Mouse (Mus musculus): ENCODE measurements around the gene Fam178b. TPM values are rescaled to one million over a fixed set of nuclear protein-coding genes. Genes with fewer than 3 reads are reported as not detected.

Fam178b gene
- polyA plus RNA-seq, 1 experiment, result 0.29 TPM

GRCm38 (mm10) chr1:36547981-36548598 is 134.9 kb downstream of the Fam178b start:
- 49% methylated on average over 9 of the region's 9 CpGs for WGBS
- H3K4me1 ChIP-seq (ENCODE audit: control insufficient read depth, insufficient read depth, insufficient read length, low read length), result peaks cover 3% of the 10 kb centered on the region; the same call in 1 of the 2 replicates
- TF ChIP-seq POLR2A (IDR thresholded peaks at IDR 0.05; ENCODE audit: low read depth, low read length), result no peak
- no peak for TF ChIP-seq CTCF (IDR thresholded peaks at IDR 0.05; ENCODE audit: extremely low read depth, insufficient read length, insufficient replicate concordance, low read depth, low read length)
- H3K4me3 ChIP-seq (ENCODE audit: low read depth, low read length), result no peak overlapping the region
- H3K27ac ChIP-seq (ENCODE audit: insufficient read depth, low read depth, low read length), result peak overlapping the region; percentile 25; the same call in 1 of the 2 replicates
- peaks cover 10% of the 10 kb centered on the region; the same call in 1 of the 2 replicates for H3K36me3 ChIP-seq (ENCODE audit: control insufficient read depth, insufficient read depth, low read length)
- H3K27me3 ChIP-seq (ENCODE audit: control insufficient read depth, insufficient read depth, low read length), result no peaks in the 10 kb centered on the region

DNA sequence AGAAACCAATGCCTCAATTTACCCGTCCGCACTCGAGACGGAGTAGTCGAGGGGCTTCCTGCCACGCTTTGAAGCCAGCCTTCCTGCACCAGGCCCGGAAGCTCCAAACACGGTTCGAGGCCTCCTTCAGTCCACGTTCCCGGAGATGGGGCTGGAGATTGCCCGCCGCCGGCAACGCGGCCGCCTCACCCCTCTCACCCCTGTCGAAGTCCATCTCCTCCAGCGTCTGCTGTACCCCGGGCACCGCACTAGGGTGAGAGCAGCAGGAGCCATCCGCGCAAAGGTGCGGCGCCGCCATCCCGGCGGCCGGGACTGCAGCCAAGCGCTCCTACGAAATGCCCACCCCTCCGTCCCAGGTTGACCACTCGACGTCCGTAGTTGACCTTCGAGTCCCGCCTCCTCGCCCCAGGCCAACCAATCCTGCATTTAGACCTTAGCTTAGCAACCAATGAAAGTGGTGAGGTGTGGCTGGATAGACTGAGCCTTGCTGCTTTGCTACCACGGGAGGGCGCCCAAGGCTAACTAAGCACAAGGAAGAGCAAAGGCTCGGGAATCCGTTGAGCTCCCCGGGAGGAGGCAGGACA is 136.0 kb downstream of the Fam178b start, which contains the start of gene Ankrd39:
TSS of gene Ankrd39 (minus strand) at position 558 of the 584 bp plus-strand sequence.
- WGBS, result under 1% methylated on average over 43 of the region's 43 CpGs
- Histone ChIP-seq H3K4me1 (ENCODE audit: control insufficient read depth, insufficient read depth, insufficient read length, low read length) (peaks cover 3% of the 10 kb centered on the region; the same call in 1 of the 2 replicates), H3K27ac (ENCODE audit: insufficient read depth, low read depth, low read length) (peak within 1 kb of the TSS; percentile 27), H3K27me3 (ENCODE audit: control insufficient read depth, insufficient read depth, low read length) (no peaks in the 10 kb centered on the region), H3K36me3 (ENCODE audit: control insufficient read depth, insufficient read depth, low read length) (peaks cover 7% of the 10 kb centered on the region; the same call in 1 of the 2 replicates), H3K4me3 (ENCODE audit: low read depth, low read length) (peak within 1 kb of the TSS; percentile 76)
- TF ChIP-seq CTCF (IDR thresholded peaks at IDR 0.05; ENCODE audit: extremely low read depth, insufficient read length, insufficient replicate concordance, low read depth, low read length), result peak; percentile 96
- TF ChIP-seq POLR2A (IDR thresholded peaks at IDR 0.05; ENCODE audit: low read depth, low read length), result peak; percentile 61; the same call in 1 of the 2 replicates

GRCm38 (mm10) chr1:36545845-36546600 is 137.0 kb downstream of the Fam178b start:
- Histone ChIP-seq H3K4me3 (ENCODE audit: low read depth, low read length) (no peak overlapping the region), H3K4me1 (ENCODE audit: control insufficient read depth, insufficient read depth, insufficient read length, low read length) (peaks cover 3% of the 10 kb centered on the region; the same call in 1 of the 2 replicates), H3K27me3 (ENCODE audit: control insufficient read depth, insufficient read depth, low read length) (no peaks in the 10 kb centered on the region), H3K36me3 (ENCODE audit: control insufficient read depth, insufficient read depth, low read length) (peaks cover 14% of the 10 kb centered on the region), H3K27ac (ENCODE audit: insufficient read depth, low read depth, low read length) (no peak overlapping the region)
- TF ChIP-seq POLR2A (IDR thresholded peaks at IDR 0.05; ENCODE audit: low read depth, low read length) (no peak), CTCF (IDR thresholded peaks at IDR 0.05; ENCODE audit: extremely low read depth, insufficient read length, insufficient replicate concordance, low read depth, low read length) (no peak)
- 69% methylated on average over 19 of the region's 19 CpGs for WGBS

DNA sequence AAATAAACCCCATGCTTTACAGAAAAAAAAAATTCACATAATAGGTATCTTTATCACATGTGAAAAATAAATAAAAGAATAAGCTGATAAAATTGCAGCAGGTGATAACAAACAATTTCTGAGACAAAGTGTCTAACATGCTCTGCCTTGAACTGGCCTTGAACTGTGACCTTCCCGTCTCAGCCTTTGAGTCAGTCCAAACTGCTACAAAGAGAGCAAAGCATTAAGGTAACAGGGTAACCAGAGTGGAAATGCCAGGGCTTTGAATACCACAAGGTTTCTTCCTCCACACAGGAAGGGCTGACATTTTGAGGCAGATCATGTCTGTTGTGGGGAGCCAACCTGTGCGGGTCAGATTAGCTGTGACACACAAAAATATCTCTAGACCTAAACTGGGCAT is 137.6 kb downstream of the Fam178b start:
- no peaks in the 10 kb centered on the region for H3K27me3 ChIP-seq (ENCODE audit: control insufficient read depth, insufficient read depth, low read length)
- no peak overlapping the region for H3K4me3 ChIP-seq (ENCODE audit: low read depth, low read length)
- 65% methylated on average over 2 of the region's 2 CpGs for WGBS
- H3K4me1 ChIP-seq (ENCODE audit: control insufficient read depth, insufficient read depth, insufficient read length, low read length), result peaks cover 3% of the 10 kb centered on the region; the same call in 1 of the 2 replicates
- peaks cover 19% of the 10 kb centered on the region for H3K36me3 ChIP-seq (ENCODE audit: control insufficient read depth, insufficient read depth, low read length)
- H3K27ac ChIP-seq (ENCODE audit: insufficient read depth, low read depth, low read length), result no peak overlapping the region
- no peak for TF ChIP-seq CTCF (IDR thresholded peaks at IDR 0.05; ENCODE audit: extremely low read depth, insufficient read length, insufficient replicate concordance, low read depth, low read length)
- no peak for TF ChIP-seq POLR2A (IDR thresholded peaks at IDR 0.05; ENCODE audit: low read depth, low read length)

- Histone ChIP-seq H3K36me3 (ENCODE audit: control insufficient read depth, insufficient read depth, low read length) (peaks cover 16% of the 10 kb centered on the region), H3K27ac (ENCODE audit: insufficient read depth, low read depth, low read length) (no peak overlapping the region), H3K4me1 (ENCODE audit: control insufficient read depth, insufficient read depth, insufficient read length, low read length) (peaks cover 3% of the 10 kb centered on the region; the same call in 1 of the 2 replicates), H3K4me3 (ENCODE audit: low read depth, low read length) (no peak overlapping the region), H3K27me3 (ENCODE audit: control insufficient read depth, insufficient read depth, low read length) (no peaks in the 10 kb centered on the region)
- WGBS, result 88% methylated on average over 9 of the region's 9 CpGs
- TF ChIP-seq CTCF (IDR thresholded peaks at IDR 0.05; ENCODE audit: extremely low read depth, insufficient read length, insufficient replicate concordance, low read depth, low read length), result no peak
- TF ChIP-seq POLR2A (IDR thresholded peaks at IDR 0.05; ENCODE audit: low read depth, low read length), result no peak
These were observed 140.1 kb downstream of the Fam178b start for GRCm38 (mm10) chr1:36542925-36543324.

DNA sequence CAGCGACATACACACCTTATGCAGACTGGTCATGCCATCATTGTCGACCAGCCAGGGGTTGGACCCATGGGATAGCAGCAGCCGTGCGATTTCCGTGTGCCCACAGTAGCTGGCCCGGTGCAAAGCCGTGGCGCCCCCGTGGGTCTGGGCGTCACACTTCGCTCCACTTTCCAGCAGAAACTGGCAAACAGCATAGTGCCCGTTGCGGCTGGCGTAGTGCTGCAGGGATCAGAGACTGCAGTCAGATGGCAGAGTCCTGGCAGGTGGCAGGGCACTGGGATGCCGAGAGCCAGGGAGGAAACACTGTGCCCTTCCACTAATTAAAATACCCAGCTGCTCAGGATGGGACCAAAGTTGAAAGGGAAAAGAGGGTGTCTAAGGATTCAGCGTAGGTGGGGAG is 141.1 kb downstream of the Fam178b start:
- Histone ChIP-seq H3K4me1 (ENCODE audit: control insufficient read depth, insufficient read depth, insufficient read length, low read length) (no peaks in the 10 kb centered on the region), H3K4me3 (ENCODE audit: low read depth, low read length) (no peak overlapping the region), H3K27ac (ENCODE audit: insufficient read depth, low read depth, low read length) (no peak overlapping the region), H3K36me3 (ENCODE audit: control insufficient read depth, insufficient read depth, low read length) (peaks cover 16% of the 10 kb centered on the region), H3K27me3 (ENCODE audit: control insufficient read depth, insufficient read depth, low read length) (no peaks in the 10 kb centered on the region)
- WGBS, result 96% methylated on average over 16 of the region's 16 CpGs
- TF ChIP-seq POLR2A (IDR thresholded peaks at IDR 0.05; ENCODE audit: low read depth, low read length) (no peak), CTCF (IDR thresholded peaks at IDR 0.05; ENCODE audit: extremely low read depth, insufficient read length, insufficient replicate concordance, low read depth, low read length) (no peak)
